Comparison of ENCODE assay signal across 20 mouse cellular contexts in genomic region chr5:101919559-101919958, GRCm38 (mm10).
"Had no signal": no experiment of that assay in that cellular context is flagged by ENCODE, and none has a peak within 500 bp of the region (broad histone marks: within the 10 kb centered on the region; RNA-seq: fewer than 3 reads in every experiment).

No protein-coding gene starts in this region.

- H3K4me3 ChIP-seq: liver, embryonic 15.5 days; lung, embryonic 15.5 days; megakaryocyte, embryonic 14.5 days; midbrain, embryonic 10.5 days; midbrain, embryonic 12.5 days; neural tube, embryonic 12.5 days; stomach, embryonic 15.5 days had no signal

- DNase-seq: liver, postnatal 0 days; lung, adult 2 months; lung, postnatal 14 days; lung, postnatal 36 days; midbrain, embryonic 14.5 days; right cerebral cortex, postnatal 14 days; thymus, adult 2 months; thymus, postnatal 25 days; thymus, postnatal 4 days had no signal

- H3K4me1 ChIP-seq: liver, embryonic 15.5 days; lung, embryonic 15.5 days; midbrain, embryonic 12.5 days; neural tube, embryonic 12.5 days; stomach, embryonic 15.5 days had no signal

- H3K27ac ChIP-seq: liver, embryonic 15.5 days; lung, embryonic 15.5 days; macrophage; midbrain, embryonic 10.5 days; midbrain, embryonic 12.5 days; neural tube, embryonic 12.5 days; stomach, embryonic 15.5 days; stomach, postnatal 0 days had no signal

- H3K9me3 ChIP-seq: liver, embryonic 15.5 days; lung, embryonic 15.5 days; megakaryocyte, embryonic 14.5 days; midbrain, embryonic 10.5 days; midbrain, embryonic 12.5 days; neural tube, embryonic 12.5 days; stomach, embryonic 15.5 days had no signal

- ATAC-seq: liver, postnatal 0 days; lung, postnatal 0 days; midbrain, embryonic 16.5 days had no signal

- H3K27me3 ChIP-seq: liver, embryonic 15.5 days; lung, embryonic 15.5 days; megakaryocyte, embryonic 14.5 days; midbrain, embryonic 12.5 days; neural tube, embryonic 12.5 days; stomach, embryonic 15.5 days had no signal
